Mouse (Mus musculus) retina, adult 2 months (tissue): ENCODE measurements around the gene Ptx4.
"Not testable (repeated sequence)": the region's sequence is repeated elsewhere in the genome, so short reads cannot be mapped to it uniquely, and the experiment has no call there.

Experiments used
- DNase-seq: peaks from one replicate; pipeline ENCODE4 v3.0.0-alpha.2; 2012; ENCODE audit warnings: low read depth, low spot score

Gene Ptx4

GRCm38 (mm10) chr17:25115664-25116432 lies 4.7 kb upstream of the Ptx4 start, which contains the start of gene Telo2:
Telo2 (minus strand) TSS chr17:25115967.
- DNase-seq = peak; percentile 89

- DNase-seq = no peak
Observed at GRCm38 (mm10) chr17:25117263-25117662, 3.3 kb upstream of the Ptx4 start.

GRCm38 (mm10) chr17:25123979-25124378 lies 3.4 kb downstream of the Ptx4 start:
- DNase-seq = no peak

GRCm38 (mm10) chr17:25125442-25126060 lies 5.0 kb downstream of the Ptx4 start:
- not testable (repeated sequence) for DNase-seq

- DNase-seq = no peak
Observed at GRCm38 (mm10) chr17:25127079-25127478, 6.5 kb downstream of the Ptx4 start.

- no peak for DNase-seq
Observed at GRCm38 (mm10) chr17:25127681-25128080, 7.1 kb downstream of the Ptx4 start.

- no peak for DNase-seq
Observed at GRCm38 (mm10) chr17:25130060-25130459, 9.5 kb downstream of the Ptx4 start.

GRCm38 (mm10) chr17:25133275-25133698 lies 12.7 kb downstream of the Ptx4 start, which contains the start of gene Clcn7:
Clcn7 (plus strand) TSS chr17:25133391.
- peak; percentile 83 for DNase-seq

- no peak for DNase-seq
Observed at GRCm38 (mm10) chr17:25135622-25136021, 15.1 kb downstream of the Ptx4 start.

GRCm38 (mm10) chr17:25138803-25139202 lies 18.2 kb downstream of the Ptx4 start:
- no peak for DNase-seq

GRCm38 (mm10) chr17:25139960-25140359 lies 19.4 kb downstream of the Ptx4 start:
- no peak for DNase-seq

GRCm38 (mm10) chr17:25162161-25162560 lies 41.6 kb downstream of the Ptx4 start, which contains the start of gene Ccdc154:
Ccdc154 (plus strand) TSS chr17:25162461.
- no peak for DNase-seq

- DNase-seq = no peak
Observed at GRCm38 (mm10) chr17:25163387-25163786, 42.8 kb downstream of the Ptx4 start.

GRCm38 (mm10) chr17:25164770-25165169 lies 44.2 kb downstream of the Ptx4 start:
- DNase-seq = no peak

GRCm38 (mm10) chr17:25165970-25166671 lies 45.6 kb downstream of the Ptx4 start:
- DNase-seq = no peak

- DNase-seq = no peak
Observed at GRCm38 (mm10) chr17:25169706-25170105, 49.1 kb downstream of the Ptx4 start.

- no peak for DNase-seq
Observed at GRCm38 (mm10) chr17:25172558-25172957, 52.0 kb downstream of the Ptx4 start.
